Mouse (Mus musculus) liver, postnatal 0 days (tissue): ENCODE results near the gene Hist1h3a.

ENCODE experiments used
- CTCF ChIP-seq: sonication (generic); IDR thresholded peaks from 2 replicates; pipeline ENCODE4 v1.5.1; 2016; ENCODE audit warnings: antibody characterized with exemption, low read depth
- EP300 ChIP-seq: IDR thresholded peaks from 2 replicates; pipeline ENCODE4 v1.6.1; 2016; ENCODE audit warnings: antibody characterized with exemption, low read depth, mild to moderate bottlenecking

GRCm38 (mm10) chr13:23725213-23725612 lies 37.0 kb downstream of the Hist1h3a start:
- TF ChIP-seq CTCF = no peak
- TF ChIP-seq EP300 = no peak
